Mouse (Mus musculus) olfactory bulb, adult 2 months (tissue): ENCODE measurements at regions not wholly inside any gene's neighbourhood (a gene's known extent, or its start where the extent isn't known, plus 50 kb on each side); places are given as distances from the start of the nearest gene placed in this dataset.

Experiments used
- CTCF ChIP-seq: fragments of 200-500 bp; IDR thresholded peaks from 2 replicates; pipeline ENCODE4 v1.5.1; 2012; ENCODE audit warnings: low read depth, mild to moderate bottlenecking, low read length, moderate library complexity; ENCODE audit not compliant: insufficient read depth
- POLR2A ChIP-seq: fragments of 200-500 bp; IDR thresholded peaks from 2 replicates; pipeline ENCODE4 v1.6.1; 2012; ENCODE audit warnings: mild to moderate bottlenecking, low read depth, low read length, moderate library complexity; ENCODE audit not compliant: insufficient read depth

- TF ChIP-seq CTCF (no peak), POLR2A (no peak)
Measured at GRCm38 (mm10) chr6:93200886-93201285, 257.6 kb upstream of the Adamts9 start.
